Mouse (Mus musculus) layer of hippocampus, postnatal 14 days (tissue): ENCODE measurements at regions not wholly inside any gene's neighbourhood (a gene's known extent, or its start where the extent isn't known, plus 50 kb on each side); places are given as distances from the start of the nearest gene placed in this dataset.

Source experiments
- DNase-seq, 2 experiments: peaks; one replicate each; pipeline ENCODE4 v3.0.0; 2021 to 2022; ENCODE audit warnings: low spot score in 2 of 2, mixed read lengths in 1 of 2

DNA sequence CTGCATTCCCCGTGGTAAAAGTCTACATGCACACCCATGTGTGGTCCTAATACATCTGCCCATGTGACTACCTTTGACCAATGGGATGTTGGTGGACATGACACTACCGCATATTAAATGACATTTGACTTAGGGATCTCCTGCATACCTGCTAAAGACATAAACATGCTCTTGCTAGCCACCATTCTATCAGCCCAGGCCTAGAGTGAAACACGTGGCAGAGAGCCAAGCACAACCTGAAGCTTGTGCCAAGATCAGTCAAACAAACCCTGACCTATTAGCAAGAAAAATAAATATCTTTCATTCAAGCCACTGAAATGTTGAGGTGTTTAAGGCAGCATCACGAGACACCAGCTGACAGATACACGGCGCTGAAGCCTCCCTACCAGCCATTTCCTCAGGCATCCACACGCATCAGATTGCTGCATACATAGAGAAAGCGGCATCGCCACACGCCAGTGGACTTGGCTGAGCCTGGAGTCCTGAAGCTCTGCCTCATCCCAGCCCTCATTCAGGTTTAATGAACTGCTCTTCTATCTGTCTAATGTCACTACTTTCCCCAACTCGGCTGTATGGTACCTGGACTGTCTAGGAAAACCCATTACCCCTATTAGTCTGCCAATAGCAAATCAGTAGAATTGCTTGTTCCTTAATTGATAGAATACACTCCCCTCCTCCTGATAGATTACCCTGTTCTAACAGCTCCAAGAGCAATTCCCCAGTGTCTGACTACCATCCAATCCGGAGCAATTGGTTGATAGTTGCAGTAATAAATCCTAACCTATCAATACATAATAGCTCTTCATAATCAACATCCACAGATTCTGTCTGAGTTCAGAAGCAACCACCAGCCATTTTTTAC, 242.8 kb upstream of the Rsrc1 start:
- no peak for DNase-seq

DNA sequence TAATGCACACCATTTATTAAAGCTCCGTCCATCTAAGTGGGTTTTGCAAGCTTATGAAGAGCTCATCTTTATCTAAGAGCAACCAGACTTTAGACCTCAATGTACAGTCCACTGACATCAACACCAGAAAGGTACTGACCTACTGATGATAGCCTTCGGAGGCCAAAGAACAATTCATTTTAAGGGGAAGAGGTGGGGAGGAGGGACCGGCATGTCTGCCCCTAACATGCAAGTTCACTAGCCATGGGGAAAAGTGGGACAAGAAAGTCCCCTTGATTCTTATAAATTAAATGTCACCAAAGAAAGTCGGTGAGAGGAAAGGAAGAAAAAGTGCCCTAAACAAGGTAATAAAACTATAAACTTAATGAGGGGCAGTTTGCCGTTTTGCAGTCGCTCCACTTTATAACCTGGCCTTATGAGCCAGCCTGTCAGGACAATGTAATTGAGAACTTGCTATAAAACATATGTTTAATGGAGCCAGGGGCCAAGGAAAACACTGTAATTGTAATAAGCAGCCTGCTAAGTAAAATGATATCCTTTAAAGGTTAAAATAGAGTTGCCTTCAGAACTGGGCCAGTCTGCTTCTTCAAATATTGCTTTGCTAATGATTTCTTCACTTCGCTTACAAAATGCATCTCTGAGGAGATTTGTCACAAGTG, 241.7 kb upstream of the Rsrc1 start:
- no peak for DNase-seq

DNA sequence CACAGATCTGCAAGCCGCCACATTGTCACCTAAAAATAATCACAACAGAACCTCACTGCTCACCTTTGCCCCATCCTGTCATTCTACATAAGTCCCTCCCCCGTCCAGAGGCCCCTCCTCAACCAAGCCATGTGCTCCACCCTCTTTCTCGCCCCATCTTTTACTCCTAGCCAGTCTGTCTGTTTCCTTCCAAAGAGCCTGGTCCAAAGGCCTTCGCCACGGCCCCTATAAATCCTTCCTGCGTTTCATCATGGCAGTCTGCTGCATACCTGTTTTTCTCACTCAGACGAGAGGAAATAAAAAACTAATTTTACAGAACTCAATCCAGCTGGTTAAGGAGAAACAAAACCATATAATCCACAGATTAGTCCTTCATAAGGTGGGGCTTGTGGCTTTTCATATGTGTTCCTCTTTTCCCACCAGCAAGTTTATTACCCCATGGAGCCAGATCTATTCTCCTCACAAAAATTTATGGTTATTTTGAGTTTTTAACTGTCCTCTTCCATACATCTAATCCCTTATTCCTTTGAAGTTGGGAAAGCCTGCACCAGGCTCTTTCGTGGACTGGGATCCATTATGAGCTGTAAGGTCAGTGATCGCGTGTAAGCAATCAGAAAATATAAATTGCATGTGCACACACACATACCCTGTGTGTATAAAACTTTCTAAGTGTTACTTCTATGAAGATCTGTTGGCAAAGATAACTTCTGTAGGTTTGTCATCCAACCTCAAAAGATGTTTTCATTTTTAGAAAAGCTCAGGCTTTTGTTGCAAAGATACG, 236.9 kb upstream of the Rsrc1 start:
- no peak for DNase-seq

DNA sequence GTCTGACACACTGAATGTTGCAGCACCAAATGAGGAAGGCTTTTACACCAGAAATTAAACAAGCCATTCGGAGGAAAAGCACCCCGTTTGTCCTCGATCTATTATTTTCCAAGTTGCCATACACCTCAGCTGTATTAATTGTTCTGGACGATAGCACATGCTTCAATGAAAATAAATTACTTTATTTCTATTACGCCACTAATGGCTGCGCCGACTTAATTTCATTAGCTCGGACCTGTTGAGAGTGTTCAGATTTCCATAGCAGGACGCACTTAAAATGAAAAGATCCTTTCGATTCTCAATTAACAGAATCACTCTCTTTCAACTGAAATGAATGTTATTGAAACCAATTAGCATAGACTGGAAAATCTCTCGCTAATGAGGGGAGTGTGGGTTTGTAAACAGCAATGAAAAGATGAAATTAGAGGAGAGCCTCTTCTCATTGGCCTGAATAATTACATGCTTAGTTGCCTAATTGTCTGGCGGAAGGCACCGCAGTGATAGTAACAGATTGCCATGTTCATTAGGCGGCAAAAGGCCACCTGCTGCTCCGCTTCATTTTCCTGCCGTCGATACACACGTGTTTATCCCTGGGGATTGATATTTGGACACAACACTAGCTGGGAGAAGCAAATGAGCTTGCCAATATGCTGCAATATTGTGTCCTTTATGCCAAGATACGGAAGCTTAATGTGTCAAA, 234.7 kb upstream of the Rsrc1 start:
- peak; percentile 55 to 86 for DNase-seq

DNA sequence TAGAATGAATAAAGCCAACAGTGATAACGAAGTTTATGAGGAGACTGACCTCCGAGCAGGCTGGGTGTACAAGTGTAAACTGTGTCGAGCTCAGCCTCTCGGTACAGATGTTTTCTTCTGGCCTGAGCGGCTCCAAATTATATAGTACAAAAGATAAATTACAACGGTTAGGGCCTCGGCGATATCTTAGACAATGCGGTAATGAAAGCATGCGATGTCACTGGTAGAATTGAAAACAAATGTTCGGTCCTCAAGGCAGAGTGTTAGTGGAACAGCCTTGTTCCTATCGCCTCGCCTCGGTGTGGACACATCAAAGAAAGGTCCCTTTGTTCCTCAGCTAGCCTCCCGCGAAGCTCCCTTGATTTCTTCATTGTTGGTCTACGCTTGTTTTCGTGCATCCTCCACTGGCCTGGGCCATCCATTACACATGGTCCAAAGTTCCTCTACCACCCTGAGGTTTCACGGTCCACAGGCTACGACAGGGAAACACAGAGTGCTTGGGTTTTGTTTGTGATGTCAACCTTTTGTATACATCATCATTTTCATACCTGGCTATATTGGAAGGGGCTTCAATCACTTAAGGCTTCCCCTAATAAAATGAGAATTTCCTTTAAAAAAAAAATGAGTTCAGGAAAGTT, 234.0 kb upstream of the Rsrc1 start:
- no peak for DNase-seq

DNA sequence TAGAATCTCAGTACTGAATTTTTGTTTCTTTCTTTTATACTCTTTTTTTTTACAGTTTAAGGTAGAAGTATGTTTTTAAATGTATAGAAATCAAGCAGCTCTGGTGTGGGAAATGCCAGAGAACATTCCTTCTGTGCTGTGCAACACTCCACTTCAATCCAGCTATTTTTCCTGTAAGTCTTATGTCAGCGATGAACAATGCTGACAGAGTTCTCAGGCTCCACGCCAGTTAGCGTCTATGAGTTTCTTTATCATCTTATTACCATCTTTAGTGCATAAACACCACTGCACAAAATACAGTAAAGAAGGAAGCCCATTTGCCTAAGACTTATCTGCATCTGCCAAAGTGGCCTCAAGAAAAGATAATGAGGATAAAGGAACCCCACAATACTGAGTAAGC, 223.0 kb upstream of the Rsrc1 start:
- DNase-seq: no peak

DNA sequence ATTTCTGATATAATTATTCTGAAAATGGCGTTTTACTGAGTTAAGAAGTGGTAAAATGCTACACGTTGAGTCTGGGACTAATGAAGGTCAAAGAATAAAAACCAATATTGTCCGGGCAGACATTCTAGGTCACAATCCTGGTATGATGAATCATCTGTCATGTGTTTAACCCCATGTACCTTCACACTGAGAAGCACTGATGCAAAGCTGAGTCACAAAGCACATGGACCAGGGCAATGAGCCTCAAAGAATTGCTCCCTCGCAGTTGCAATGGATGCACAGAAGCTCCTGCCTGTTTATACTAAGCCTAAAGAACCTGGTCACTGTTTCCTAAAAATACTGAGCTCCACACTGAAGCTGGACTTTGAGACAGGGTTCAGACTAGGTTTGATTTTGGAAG, 221.3 kb upstream of the Rsrc1 start:
- DNase-seq: no peak

DNA sequence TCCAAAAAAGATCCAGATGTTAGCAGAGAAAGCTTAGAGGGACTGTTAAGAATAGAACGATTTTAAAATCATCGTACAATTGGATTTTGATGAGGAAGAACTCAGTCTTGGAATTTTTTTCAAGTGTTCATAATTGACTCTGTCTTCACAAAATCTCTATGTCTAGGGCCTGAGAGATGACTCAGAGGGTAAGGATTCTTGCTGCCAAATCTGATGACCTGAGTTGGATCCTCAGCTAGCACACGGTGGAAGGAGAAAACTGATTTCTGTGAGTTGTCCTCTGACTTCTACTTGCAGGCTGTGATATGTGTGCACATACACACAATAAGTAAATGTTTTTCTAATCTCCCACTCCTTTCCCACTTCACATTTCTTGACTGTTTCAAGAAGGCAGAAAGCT, 218.7 kb upstream of the Rsrc1 start:
- no peak for DNase-seq

DNA sequence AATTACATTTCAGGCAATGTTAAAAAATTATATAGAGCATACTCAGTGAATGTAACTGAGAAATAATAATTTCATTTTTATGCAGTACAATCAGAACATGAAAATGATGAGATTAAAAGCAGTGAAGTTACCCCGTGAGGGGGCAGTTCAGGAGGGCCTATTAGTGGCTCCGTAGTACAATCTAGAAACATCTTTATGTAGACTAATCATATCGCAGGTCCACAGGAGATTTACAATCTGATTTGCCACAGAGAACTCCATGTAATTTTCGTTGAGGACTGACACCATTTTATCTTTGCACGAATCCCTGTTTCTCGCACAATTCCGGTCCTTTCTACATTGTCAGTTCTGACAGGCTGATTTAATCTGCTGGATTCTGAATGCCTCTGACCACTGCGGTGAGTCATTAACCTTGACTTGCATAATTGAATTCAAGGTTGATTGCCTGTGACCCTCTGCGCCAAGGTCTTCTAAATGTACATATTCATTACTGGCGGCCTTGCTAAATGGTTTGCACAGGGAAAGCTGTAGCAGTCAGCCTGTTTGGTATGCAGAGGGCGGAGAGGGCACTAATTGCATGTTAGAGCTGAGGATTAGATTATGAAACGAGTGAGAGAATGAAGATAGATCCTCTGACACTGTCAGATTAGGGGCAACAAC, 183.7 kb upstream of the Rsrc1 start:
- no peak for DNase-seq

DNA sequence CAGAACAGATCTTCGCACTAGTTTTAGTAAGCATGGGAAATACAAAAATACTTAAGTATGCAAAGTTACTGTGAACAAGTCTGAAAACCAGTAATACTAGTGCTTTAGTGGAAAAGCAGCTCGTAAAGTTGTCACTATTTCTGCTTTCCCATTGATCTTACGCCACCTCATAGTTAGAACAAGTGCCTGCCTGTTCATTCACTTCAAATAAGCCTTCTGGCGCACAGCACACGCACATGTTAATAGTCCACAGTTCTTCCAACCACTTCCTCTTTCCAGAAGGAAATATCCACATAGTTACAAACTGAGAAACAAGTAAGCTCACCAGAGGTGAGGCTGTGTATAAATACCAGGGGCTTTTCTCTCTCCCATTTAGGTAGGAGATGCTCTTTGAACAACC, 182.9 kb upstream of the Rsrc1 start:
- no peak for DNase-seq

DNA sequence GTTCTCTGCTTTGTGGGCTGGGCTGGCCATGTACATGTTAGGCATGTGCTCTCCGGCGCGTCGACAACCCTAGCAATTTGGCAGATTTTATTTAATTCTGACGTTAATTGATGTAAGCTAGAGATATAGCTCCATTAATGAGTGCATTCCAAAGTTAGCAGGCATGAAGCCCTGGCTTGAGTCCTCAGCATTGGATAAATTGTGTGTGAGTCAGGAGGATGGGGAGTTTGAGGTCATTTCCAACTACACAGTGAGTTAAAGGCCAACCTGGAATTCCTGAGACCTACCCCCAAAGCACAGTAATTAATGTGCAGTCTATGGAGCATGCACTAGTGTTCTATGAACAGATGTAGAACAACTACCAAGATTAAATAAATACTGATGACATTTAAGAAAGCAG, 178.7 kb upstream of the Rsrc1 start:
- DNase-seq: no peak

DNA sequence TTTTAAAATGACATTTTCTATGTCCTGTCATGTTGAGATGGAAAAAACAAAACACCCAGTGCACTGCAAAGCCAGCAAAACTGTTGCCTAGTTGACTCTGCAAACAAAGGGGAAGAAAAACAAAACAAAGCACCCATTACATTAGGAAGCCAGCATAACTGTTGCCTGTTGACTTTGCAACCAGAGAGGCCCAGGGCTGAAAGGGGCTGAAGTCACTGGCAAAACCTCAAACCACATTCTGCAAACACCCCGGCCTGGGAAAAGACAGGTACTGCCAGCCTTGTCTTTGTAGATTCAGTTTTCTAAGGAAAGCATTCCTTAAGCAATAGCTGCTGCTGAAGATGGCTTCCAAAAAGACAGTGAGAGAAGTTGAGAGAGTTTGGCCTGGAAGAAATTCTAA, 175.0 kb upstream of the Rsrc1 start:
- no peak for DNase-seq

DNA sequence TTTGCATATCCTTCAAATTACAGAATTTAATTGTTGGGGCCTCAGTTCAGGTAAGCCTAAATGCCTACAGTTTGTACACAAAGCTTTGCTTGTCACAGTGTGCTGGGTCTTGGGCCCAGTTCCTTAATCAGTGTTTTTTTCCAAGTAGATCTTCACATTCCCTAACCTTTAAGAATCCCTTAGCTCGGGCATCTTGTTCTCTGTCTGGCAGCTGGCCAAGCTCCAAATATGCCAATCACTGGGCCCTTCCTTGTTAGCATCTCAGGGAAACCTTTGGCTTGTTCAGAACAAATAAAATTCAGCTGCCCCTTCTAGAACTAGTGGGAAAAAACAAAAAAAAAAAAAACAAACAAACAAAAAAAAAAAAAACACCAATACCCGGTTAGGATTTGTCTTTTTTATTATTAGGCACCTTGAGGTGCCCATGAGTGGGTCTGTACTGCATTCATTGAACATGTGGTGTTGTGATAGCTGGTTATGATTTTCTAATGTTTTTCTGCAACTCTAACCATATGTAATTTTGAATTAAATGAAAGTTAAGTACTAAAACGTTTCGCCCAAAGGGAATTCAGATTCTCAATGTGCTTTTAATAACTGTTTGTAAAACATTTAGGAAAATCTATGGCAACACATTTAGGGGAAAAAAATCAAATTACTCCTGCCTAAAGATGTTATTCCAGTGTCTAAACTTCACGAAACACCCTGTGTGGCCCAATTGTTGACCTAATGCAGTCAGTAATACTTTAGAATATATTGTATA, 168.3 kb upstream of the Rsrc1 start:
- no peak for DNase-seq

DNA sequence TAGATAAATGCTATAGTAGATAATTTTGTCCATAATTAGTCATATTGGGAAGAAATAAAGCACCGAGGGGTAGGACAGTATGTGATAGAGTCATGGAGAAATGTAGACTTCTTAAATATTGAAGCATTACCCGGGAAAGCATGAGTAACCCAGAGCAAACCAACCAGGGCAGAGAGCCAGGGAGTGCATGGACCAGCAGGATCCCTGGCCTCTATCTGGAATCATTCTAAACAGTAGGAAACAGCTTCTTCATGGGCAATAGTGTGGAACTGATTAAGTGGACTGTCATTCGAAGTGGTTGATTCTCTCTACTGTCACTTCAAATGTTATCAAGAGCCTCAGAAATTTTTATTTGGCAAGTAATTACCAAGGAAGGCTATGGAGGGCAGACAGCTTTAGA, 155.4 kb upstream of the Rsrc1 start:
- DNase-seq: no peak
